Mouse (Mus musculus) E14TG2a.4 (cell line): ENCODE measurements around the gene Igf1r.

Source experiments
- CTCF ChIP-seq: conservative IDR thresholded peaks from 2 replicates; pipeline ENCODE4 v1.5.1; 2014; ENCODE audit warnings: low read length
- NANOG ChIP-seq: IDR thresholded peaks from 2 replicates; pipeline ENCODE4 v1.6.1; 2014; ENCODE audit warnings: borderline replicate concordance, low read length, mixed read lengths
- POU5F1 ChIP-seq: IDR thresholded peaks from 2 replicates; pipeline ENCODE4 v1.6.1; 2014; ENCODE audit warnings: low read length, borderline replicate concordance

DNA sequence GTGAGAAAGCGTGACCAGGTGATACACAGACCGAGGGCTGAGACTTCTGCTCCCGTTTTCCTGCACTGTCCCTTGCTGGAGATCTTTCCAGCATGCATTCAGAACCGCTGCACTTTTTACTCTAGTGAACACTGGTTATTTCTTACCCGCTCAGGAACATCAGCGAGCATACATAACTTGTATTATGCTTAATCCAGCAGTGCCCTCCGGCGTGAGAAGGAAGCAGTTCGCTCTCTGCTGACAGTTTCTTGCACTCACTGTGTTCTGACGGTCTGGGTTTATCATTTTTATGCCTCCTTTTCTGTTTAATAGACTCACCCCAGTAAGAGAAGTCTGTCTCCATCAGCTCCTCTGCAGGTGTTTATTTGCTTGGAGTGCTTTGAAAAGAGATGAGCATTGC, 183.4 kb downstream of the Igf1r start:
- no peak for TF ChIP-seq CTCF
- TF ChIP-seq NANOG = no peak
- no peak for TF ChIP-seq POU5F1
